Mouse (Mus musculus): ENCODE measurements around the gene Vps53. TPM values are rescaled to one million over a fixed set of nuclear protein-coding genes. Genes with fewer than 3 reads are reported as not detected.
"Not testable (repeated sequence)": the region's sequence is repeated elsewhere in the genome, so short reads cannot be mapped to it uniquely, and the experiment has no call there.

The Vps53 gene
- polyA plus RNA-seq, 1 experiment from 2014 or later: 39.7 TPM

- Histone ChIP-seq H3K27ac (peak overlapping the region; percentile 41; the same call in 1 of the 2 replicates), H3K27me3 (replicated peaks) (no peaks in the 10 kb centered on the region), H3K36me3 (0 out of 2 replicates have a peak, but pooled peaks cover 4% of the 10 kb centered on the region), H3K4me1 (peaks cover 10% of the 10 kb centered on the region; the same call in 1 of the 2 replicates), H3K9ac (peak overlapping the region; percentile 70; the same call in 1 of the 2 replicates), H3K4me2 (peak overlapping the region; percentile 79), H3K9me3 (no peaks in the 10 kb centered on the region), H3K4me3 (replicated peaks) (peak overlapping the region; percentile 82)
- peak; percentile 28; the same call in 1 of the 2 replicates for ATAC-seq (ENCODE audit: insufficient read depth, low FRiP score, low read depth)
- WGBS: 5% methylated on average over 14 of the region's 14 CpGs
These were observed 152.8 kb downstream of the Vps53 start for GRCm38 (mm10) chr11:76026527-76027138.

- WGBS: 66% methylated on average over 7 of the region's 7 CpGs
- no peak overlapping the region for H3K27ac ChIP-seq
- peak overlapping the region; percentile 79 for H3K4me2 ChIP-seq
- H3K27me3 ChIP-seq (replicated peaks): no peaks in the 10 kb centered on the region
- no peak overlapping the region for H3K9ac ChIP-seq
- no peak overlapping the region for H3K4me3 ChIP-seq (replicated peaks)
- H3K4me1 ChIP-seq: peaks cover 10% of the 10 kb centered on the region; the same call in 1 of the 2 replicates
- no peak for ATAC-seq (ENCODE audit: insufficient read depth, low FRiP score, low read depth)
- no peaks in the 10 kb centered on the region for H3K9me3 ChIP-seq
- H3K36me3 ChIP-seq: 0 out of 2 replicates have a peak, but pooled peaks cover 4% of the 10 kb centered on the region
These were observed 154.3 kb downstream of the Vps53 start for GRCm38 (mm10) chr11:76025080-76025583.

GRCm38 (mm10) chr11:76020916-76021315 lies 158.5 kb downstream of the Vps53 start:
- Histone ChIP-seq H3K9ac (no peak overlapping the region), H3K4me3 (replicated peaks) (no peak overlapping the region), H3K27me3 (replicated peaks) (no peaks in the 10 kb centered on the region), H3K27ac (no peak overlapping the region), H3K9me3 (no peaks in the 10 kb centered on the region), H3K4me2 (no peak overlapping the region), H3K36me3 (0 out of 2 replicates have a peak, but pooled peaks cover 4% of the 10 kb centered on the region), H3K4me1 (peaks cover 7% of the 10 kb centered on the region; the same call in 1 of the 2 replicates)
- WGBS: 52% methylated on average over 9 of the region's 9 CpGs
- no peak for ATAC-seq (ENCODE audit: insufficient read depth, low FRiP score, low read depth)

- WGBS: 83% methylated on average over 4 of the region's 4 CpGs
- 0 out of 2 replicates have a peak, but pooled peaks cover 4% of the 10 kb centered on the region for H3K36me3 ChIP-seq
- H3K4me3 ChIP-seq (replicated peaks): no peak overlapping the region
- H3K27ac ChIP-seq: no peak overlapping the region
- no peaks in the 10 kb centered on the region for H3K9me3 ChIP-seq
- no peak overlapping the region for H3K9ac ChIP-seq
- ATAC-seq (ENCODE audit: insufficient read depth, low FRiP score, low read depth): no peak
- H3K4me1 ChIP-seq: peaks cover 4% of the 10 kb centered on the region
- no peak overlapping the region for H3K4me2 ChIP-seq
- no peaks in the 10 kb centered on the region for H3K27me3 ChIP-seq (replicated peaks)
These were observed 159.6 kb downstream of the Vps53 start for GRCm38 (mm10) chr11:76019879-76020278.

- H3K27ac ChIP-seq: no peak overlapping the region
- H3K36me3 ChIP-seq: no peaks in the 10 kb centered on the region
- H3K4me3 ChIP-seq (replicated peaks): no peak overlapping the region
- 72% methylated on average over 4 of the region's 4 CpGs for WGBS
- peaks cover 8% of the 10 kb centered on the region for H3K4me1 ChIP-seq
- H3K4me2 ChIP-seq: no peak overlapping the region
- H3K9me3 ChIP-seq: no peaks in the 10 kb centered on the region
- H3K9ac ChIP-seq: no peak overlapping the region
- no peaks in the 10 kb centered on the region for H3K27me3 ChIP-seq (replicated peaks)
- no peak for ATAC-seq (ENCODE audit: insufficient read depth, low FRiP score, low read depth)
These were observed 163.6 kb downstream of the Vps53 start for GRCm38 (mm10) chr11:76015814-76016213.

- no peaks in the 10 kb centered on the region for H3K27me3 ChIP-seq (replicated peaks)
- H3K36me3 ChIP-seq: no peaks in the 10 kb centered on the region
- no peak for ATAC-seq (ENCODE audit: insufficient read depth, low FRiP score, low read depth)
- 86% methylated on average over 6 of the region's 6 CpGs for WGBS
- H3K4me1 ChIP-seq: peaks cover 8% of the 10 kb centered on the region
- no peak overlapping the region for H3K4me2 ChIP-seq
- no peak overlapping the region for H3K9ac ChIP-seq
- no peaks in the 10 kb centered on the region for H3K9me3 ChIP-seq
- H3K4me3 ChIP-seq (replicated peaks): no peak overlapping the region
- H3K27ac ChIP-seq: no peak overlapping the region
These were observed 164.2 kb downstream of the Vps53 start for GRCm38 (mm10) chr11:76015251-76015650.

- Histone ChIP-seq H3K36me3 (no peaks in the 10 kb centered on the region), H3K9ac (no peak overlapping the region), H3K4me3 (replicated peaks) (no peak overlapping the region), H3K27me3 (replicated peaks) (no peaks in the 10 kb centered on the region), H3K4me1 (peaks cover 8% of the 10 kb centered on the region), H3K9me3 (no peaks in the 10 kb centered on the region), H3K4me2 (no peak overlapping the region), H3K27ac (peak overlapping the region; percentile 61)
- 65% methylated on average over 9 of the region's 9 CpGs for WGBS
- peak; percentile 86 for ATAC-seq (ENCODE audit: insufficient read depth, low FRiP score, low read depth)
These were observed 168.4 kb downstream of the Vps53 start for GRCm38 (mm10) chr11:76010838-76011624.

- Histone ChIP-seq H3K4me3 (replicated peaks) (no peak overlapping the region), H3K4me1 (peaks cover 4% of the 10 kb centered on the region; the same call in 1 of the 2 replicates), H3K36me3 (no peaks in the 10 kb centered on the region), H3K27me3 (replicated peaks) (no peaks in the 10 kb centered on the region), H3K9me3 (no peaks in the 10 kb centered on the region), H3K9ac (no peak overlapping the region), H3K4me2 (no peak overlapping the region), H3K27ac (no peak overlapping the region)
- ATAC-seq (ENCODE audit: insufficient read depth, low FRiP score, low read depth): no peak
- 80% methylated on average over 6 of the region's 6 CpGs for WGBS
These were observed 170.3 kb downstream of the Vps53 start for GRCm38 (mm10) chr11:76009101-76009500.

GRCm38 (mm10) chr11:76008162-76008561 lies 171.3 kb downstream of the Vps53 start:
- 79% methylated on average over 2 of the region's 2 CpGs for WGBS
- no peak overlapping the region for H3K27ac ChIP-seq

GRCm38 (mm10) chr11:76004276-76004675 lies 175.2 kb downstream of the Vps53 start:
- not testable (repeated sequence) for ATAC-seq (ENCODE audit: insufficient read depth, low FRiP score, low read depth); H3K9ac ChIP-seq; H3K36me3 ChIP-seq; H3K27ac ChIP-seq; H3K4me2 ChIP-seq; H3K4me1 ChIP-seq; H3K27me3 ChIP-seq (replicated peaks); H3K9me3 ChIP-seq; H3K4me3 ChIP-seq (replicated peaks)
- 87% methylated on average over 7 of the region's 7 CpGs for WGBS

More at GRCm38 (mm10) chr11:76008162-76008561, 171.3 kb downstream of the Vps53 start:
- no peak for ATAC-seq (ENCODE audit: insufficient read depth, low FRiP score, low read depth)
- Histone ChIP-seq H3K4me3 (replicated peaks) (no peak overlapping the region), H3K36me3 (no peaks in the 10 kb centered on the region), H3K27me3 (replicated peaks) (no peaks in the 10 kb centered on the region), H3K9ac (no peak overlapping the region), H3K4me1 (peaks cover 4% of the 10 kb centered on the region; the same call in 1 of the 2 replicates), H3K9me3 (no peaks in the 10 kb centered on the region), H3K4me2 (no peak overlapping the region)

GRCm38 (mm10) chr11:76001237-76001878 lies 178.1 kb downstream of the Vps53 start:
- H3K4me1 ChIP-seq: no peaks in the 10 kb centered on the region
- 44% methylated on average over 3 of the region's 3 CpGs for WGBS
- H3K4me2 ChIP-seq: no peak overlapping the region
- H3K36me3 ChIP-seq: no peaks in the 10 kb centered on the region
- H3K9ac ChIP-seq: no peak overlapping the region
- H3K27ac ChIP-seq: 0 out of 2 replicates have a peak overlapping the region, but pooled peaks have one; percentile 40
- no peaks in the 10 kb centered on the region for H3K27me3 ChIP-seq (replicated peaks)
- no peak overlapping the region for H3K4me3 ChIP-seq (replicated peaks)
- H3K9me3 ChIP-seq: no peaks in the 10 kb centered on the region
- ATAC-seq (ENCODE audit: insufficient read depth, low FRiP score, low read depth): 0 out of 2 replicates have a peak, but pooled peaks have one; percentile 19

All from stomach, embryonic 15.5 days (tissue).